Mouse (Mus musculus) MEL (cell line): ENCODE data around the gene Lrrc17. TPM values are rescaled to one million over a fixed set of nuclear protein-coding genes. Genes with fewer than 3 reads are reported as not detected.
"Not testable (repeated sequence)": the region's sequence is repeated elsewhere in the genome, so short reads cannot be mapped to it uniquely, and the experiment has no call there.

Experiments used
- DNase-seq: peaks from one replicate; pipeline ENCODE4 v3.0.0; 2011; ENCODE audit warnings: low read depth, low spot score
- H3K27ac ChIP-seq: 2 replicates; pipeline ENCODE4 v1.5.1; 2012; ENCODE audit warnings: low read depth, mild to moderate bottlenecking, control low read depth, low read length, moderate library complexity; ENCODE audit not compliant: control insufficient read depth
- H3K27me3 ChIP-seq, 2 experiments: fragments of 150-350 bp in 1 of 2; sonication (generic) in 1 of 2; 2 replicates each; pipeline ENCODE4 v1.6.1; 2012; ENCODE audit warnings: low read length in 2 of 2, mild to moderate bottlenecking in 2 of 2, improper control_type of control experiment in 1 of 2, moderate library complexity in 1 of 2; ENCODE audit not compliant: insufficient read depth in 2 of 2, control insufficient read depth in 1 of 2
- H3K36me3 ChIP-seq, 2 experiments: 2 replicates each; pipeline ENCODE4 v1.6.1; 2012 to 2014; ENCODE audit warnings: low read length in 2 of 2, improper control_type of control experiment in 1 of 2, inconsistent platforms in 1 of 2, mild to moderate bottlenecking in 1 of 2; ENCODE audit not compliant: insufficient read depth in 2 of 2, control insufficient read depth in 1 of 2
- H3K4me1 ChIP-seq, 2 experiments: fragments of 150-350 bp in 1 of 2; sonication (generic) in 1 of 2; 2 replicates each; pipeline ENCODE4 v1.6.1; 2012; ENCODE audit warnings: low read length in 2 of 2, improper control_type of control experiment in 1 of 2, mild to moderate bottlenecking in 1 of 2; ENCODE audit not compliant: insufficient read depth in 2 of 2, control insufficient read depth in 1 of 2
- H3K4me3 ChIP-seq, 2 experiments: fragments of 150-350 bp in 1 of 2; sonication (generic) in 1 of 2; 2 replicates each; pipeline ENCODE4 v1.5.1; 2012; ENCODE audit warnings: low read depth in 2 of 2, low read length in 2 of 2, mild to moderate bottlenecking in 2 of 2, moderate library complexity in 2 of 2, control low read depth in 1 of 2, improper control_type of control experiment in 1 of 2; ENCODE audit not compliant: control insufficient read depth in 1 of 2, insufficient read depth in 1 of 2
- H3K79me2 ChIP-seq: 2 replicates; pipeline ENCODE4 v1.6.1; 2012; ENCODE audit warnings: mild to moderate bottlenecking, low read length, moderate library complexity; ENCODE audit not compliant: control insufficient read depth, poor library complexity, insufficient read depth
- H3K9ac ChIP-seq: 2 replicates; pipeline ENCODE4 v1.6.1; 2012; ENCODE audit warnings: low read depth, mild to moderate bottlenecking, control low read depth, low read length, moderate library complexity; ENCODE audit not compliant: control insufficient read depth, poor library complexity, severe bottlenecking
- H3K9me3 ChIP-seq: fragments of 150-350 bp; sonication (generic); replicated peaks from 2 replicates; pipeline ENCODE4 v1.6.1; 2012; ENCODE audit warnings: mild to moderate bottlenecking, low read length, improper control_type of control experiment, moderate library complexity; ENCODE audit not compliant: insufficient read depth
- BHLHE40 ChIP-seq: IDR thresholded peaks from 2 replicates; pipeline ENCODE4 v1.6.1; 2012; ENCODE audit warnings: low read depth, mild to moderate bottlenecking, inconsistent platforms, low read length, improper control_type of control experiment, borderline replicate concordance
- CHD2 ChIP-seq: IDR thresholded peaks from 2 replicates; pipeline ENCODE4 v1.6.1; 2011; ENCODE audit warnings: low read length, improper control_type of control experiment
- EP300 ChIP-seq, 2 experiments: IDR thresholded peaks; 2 replicates each; pipeline ENCODE4 v1.6.1; 2011; ENCODE audit warnings: improper control_type of control experiment in 2 of 2, low read length in 2 of 2, low read depth in 1 of 2, mild to moderate bottlenecking in 1 of 2
- ETS1 ChIP-seq: IDR thresholded peaks from 2 replicates; pipeline ENCODE4 v1.6.1; 2012; ENCODE audit warnings: low read depth, mild to moderate bottlenecking, inconsistent platforms, low read length, improper control_type of control experiment, moderate library complexity
- GABPA ChIP-seq: IDR thresholded peaks from 2 replicates; pipeline ENCODE4 v1.6.1; 2012; ENCODE audit warnings: low read depth, mild to moderate bottlenecking, inconsistent platforms, low read length, improper control_type of control experiment, moderate library complexity
- MYB ChIP-seq: IDR thresholded peaks from 2 replicates; pipeline ENCODE4 v1.6.1; 2011; ENCODE audit warnings: mild to moderate bottlenecking, low read depth, low read length, improper control_type of control experiment
- MYC ChIP-seq: IDR thresholded peaks from 2 replicates; pipeline ENCODE4 v1.6.1; 2011; ENCODE audit warnings: low read depth, mild to moderate bottlenecking, low read length, improper control_type of control experiment, moderate library complexity
- NRF1 ChIP-seq: IDR thresholded peaks from 2 replicates; pipeline ENCODE4 v1.6.1; 2014; ENCODE audit warnings: low read depth, mild to moderate bottlenecking, inconsistent platforms, low read length, improper control_type of control experiment, moderate library complexity; ENCODE audit not compliant: poor library complexity, insufficient read depth, severe bottlenecking
- POLR2A ChIP-seq, 2 experiments: IDR thresholded peaks; 2 replicates each; pipeline ENCODE4 v1.6.1; 2011 to 2012; ENCODE audit warnings: low read length in 2 of 2, mild to moderate bottlenecking in 2 of 2, control low read depth in 1 of 2, improper control_type of control experiment in 1 of 2, low read depth in 1 of 2, moderate library complexity in 1 of 2; ENCODE audit not compliant: control insufficient read depth in 1 of 2, insufficient read depth in 1 of 2, poor library complexity in 1 of 2
- POLR2AphosphoS2 ChIP-seq: IDR thresholded peaks from 2 replicates; pipeline ENCODE4 v1.6.1; 2011; ENCODE audit warnings: low read length, improper control_type of control experiment
- POLR2AphosphoS5 ChIP-seq: IDR thresholded peaks from 2 replicates; pipeline ENCODE4 v1.6.1; 2012; ENCODE audit warnings: low read depth, borderline replicate concordance, mild to moderate bottlenecking, inconsistent platforms, low read length, moderate library complexity, mixed read lengths
- RAD21 ChIP-seq: IDR thresholded peaks from 2 replicates; pipeline ENCODE4 v1.6.1; 2011; ENCODE audit warnings: mild to moderate bottlenecking, low read depth, low read length, improper control_type of control experiment
- SIN3A ChIP-seq: IDR thresholded peaks from 2 replicates; pipeline ENCODE4 v1.6.1; 2012; ENCODE audit warnings: low read length, improper control_type of control experiment, inconsistent platforms
- SMC3 ChIP-seq: IDR thresholded peaks from 2 replicates; pipeline ENCODE4 v1.6.1; 2011; ENCODE audit warnings: low read depth, low read length, improper control_type of control experiment
- TAL1 ChIP-seq: IDR thresholded peaks from 2 replicates; pipeline ENCODE4 v1.6.1; 2012; ENCODE audit warnings: mild to moderate bottlenecking, inconsistent platforms, low read length, moderate library complexity, mixed read lengths
- TBP ChIP-seq: IDR thresholded peaks from 2 replicates; pipeline ENCODE4 v1.8.0; 2011; ENCODE audit warnings: low read depth, low read length, improper control_type of control experiment
- UBTF ChIP-seq: IDR thresholded peaks from 2 replicates; pipeline ENCODE4 v1.6.1; 2012; ENCODE audit warnings: low read depth, mild to moderate bottlenecking, inconsistent platforms, low read length, improper control_type of control experiment, moderate library complexity, borderline replicate concordance; ENCODE audit not compliant: insufficient read depth
- USF2 ChIP-seq, 2 experiments: IDR thresholded peaks; 2 replicates each; pipeline ENCODE4 v1.6.1; 2011 to 2012; ENCODE audit warnings: improper control_type of control experiment in 2 of 2, low read length in 2 of 2, borderline replicate concordance in 1 of 2, inconsistent platforms in 1 of 2, low read depth in 1 of 2, mild to moderate bottlenecking in 1 of 2; ENCODE audit not compliant: insufficient read depth in 1 of 2
- ZC3H11A ChIP-seq: IDR thresholded peaks from 2 replicates; pipeline ENCODE4 v1.6.1; 2012; ENCODE audit warnings: low read depth, mild to moderate bottlenecking, inconsistent platforms, low read length, improper control_type of control experiment
- ZKSCAN1 ChIP-seq: IDR thresholded peaks from 2 replicates; pipeline ENCODE4 v1.6.1; 2012; ENCODE audit warnings: low read depth, mild to moderate bottlenecking, inconsistent platforms, low read length, improper control_type of control experiment, moderate library complexity
- polyA plus RNA-seq, 2 experiments: library from polyadenylated mRNA; stranded (reverse) in 1 of 2; unstranded in 1 of 2; fragments of >175 nt in 1 of 2; fragments of >200 nt in 1 of 2; gene quantifications; 2 replicates each; pipeline versions ENCODE4 v1.2.1 to v1.2.4; 2012; ENCODE audit warnings: low replicate concordance in 2 of 2, low read depth in 1 of 2; ENCODE audit not compliant: insufficient read length in 2 of 2, insufficient read depth in 1 of 2, missing spikeins in 1 of 2
- total RNA-seq: library from RNA; depleted of rRNA; stranded (reverse); fragments of 300-350 nt; gene quantifications from 2 replicates; pipeline ENCODE4 v1.2.3, GENCODE M21; 2012

Lrrc17 gene
- total and polyA plus RNA-seq, 3 experiments = not detected

DNA sequence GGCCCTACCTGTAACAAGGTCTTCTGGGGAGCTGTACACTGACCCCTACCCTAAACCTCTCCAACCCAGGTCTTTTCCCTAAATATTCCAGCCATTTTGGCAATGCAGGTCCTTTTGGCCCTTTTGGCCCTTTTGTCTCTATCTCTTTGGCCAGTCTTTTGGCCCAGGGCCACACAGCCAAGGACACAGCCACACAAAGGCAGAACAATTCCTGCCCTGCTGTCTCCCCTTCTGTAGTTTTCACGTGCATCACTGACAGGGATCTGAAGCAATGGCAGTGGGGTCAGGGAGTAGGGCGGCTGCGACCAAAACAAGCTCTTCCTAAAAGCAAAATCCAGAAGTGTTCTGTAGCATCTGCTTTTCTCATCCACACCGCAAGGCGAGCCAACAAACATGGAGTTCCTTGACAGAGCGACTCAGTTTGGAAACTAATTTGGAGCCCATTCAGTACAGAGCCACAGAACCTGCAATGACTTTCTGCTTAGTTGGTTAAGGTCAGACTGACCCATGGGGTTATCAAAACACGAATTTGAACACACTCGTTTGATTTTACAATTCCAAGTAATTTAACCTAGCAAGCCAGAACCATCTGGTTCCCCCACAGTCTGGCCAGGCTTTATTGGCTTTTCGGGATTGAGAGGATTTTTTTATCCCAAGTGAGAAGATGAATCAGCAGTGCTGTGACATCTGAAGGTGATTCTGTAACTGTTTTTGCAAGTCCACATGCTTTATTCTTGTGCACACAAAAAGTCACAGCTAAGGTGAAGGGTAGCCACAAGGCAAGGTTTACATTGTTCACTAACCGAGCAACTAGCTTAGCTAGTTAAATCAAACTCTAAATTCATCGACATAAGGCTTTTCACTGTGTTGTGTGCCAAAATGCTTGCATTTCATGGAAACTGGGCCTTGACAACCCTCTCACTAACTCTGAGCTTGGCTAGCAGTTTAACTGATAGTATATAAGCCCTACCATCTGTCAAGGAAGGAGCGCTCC lies 65.2 kb downstream of the Lrrc17 start:
- H3K4me3 ChIP-seq = no peak overlapping the region
- H3K9me3 ChIP-seq = no peaks in the 10 kb centered on the region
- H3K9ac ChIP-seq = no peak overlapping the region
- no peaks in the 10 kb centered on the region for H3K4me1 ChIP-seq
- no peak for DNase-seq
- no peaks in the 10 kb centered on the region for H3K79me2 ChIP-seq
- H3K36me3 ChIP-seq = no peaks in the 10 kb centered on the region
- peaks cover 0 to 3% of the 10 kb centered on the region in 2 experiments; a peak in 3 of 4 replicates for H3K27me3 ChIP-seq
- H3K27ac ChIP-seq = no peak overlapping the region
- TF ChIP-seq MYC (no peak), GABPA (no peak), SIN3A (no peak), RAD21 (no peak), ZC3H11A (no peak), POLR2A (IDR thresholded peaks at IDR 0.05; ENCODE audit: control insufficient read depth in 1 of 2, insufficient read depth in 1 of 2, low read depth in 1 of 2, low read length in 2 of 2, poor library complexity in 1 of 2) (no peak), NRF1 (no peak), BHLHE40 (no peak), POLR2AphosphoS5 (no peak), USF2 (IDR thresholded peaks at IDR 0.05; ENCODE audit: borderline replicate concordance in 1 of 2, insufficient read depth in 1 of 2, low read depth in 1 of 2, low read length in 2 of 2) (no peak), MYB (no peak), UBTF (no peak), SMC3 (no peak), POLR2AphosphoS2 (no peak)
- TF ChIP-seq, all 39 proteins: peak for 0

DNA sequence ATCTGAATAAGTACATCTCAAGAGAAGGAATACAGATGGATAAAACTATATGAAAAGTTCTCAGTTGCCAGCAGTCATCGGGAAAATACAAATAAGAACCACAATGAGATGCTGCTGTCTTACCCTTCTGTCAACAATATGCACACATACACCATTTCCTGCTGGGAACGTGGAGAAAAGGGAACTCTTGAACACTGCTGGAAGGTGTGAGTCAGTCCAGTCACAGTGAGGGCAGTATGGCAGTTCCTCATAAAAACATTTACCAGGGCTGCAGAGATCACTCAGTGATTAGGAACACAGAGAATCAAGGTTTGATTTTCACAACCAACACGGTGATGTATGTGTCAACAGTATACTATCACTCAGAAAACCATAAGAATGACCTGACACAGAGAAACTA lies 67.6 kb downstream of the Lrrc17 start:
- no peak overlapping the region for H3K27ac ChIP-seq
- H3K9me3 ChIP-seq = no peaks in the 10 kb centered on the region
- H3K4me3 ChIP-seq = no peak overlapping the region
- TF ChIP-seq ZKSCAN1 = no peak
- TF ChIP-seq TBP = peak; percentile 43; the same call in 1 of the 2 replicates
- no peak for TF ChIP-seq SMC3
- TF ChIP-seq TAL1 = no peak
- no peak for TF ChIP-seq UBTF
- no peak for TF ChIP-seq ETS1
- no peak for TF ChIP-seq EP300 (IDR thresholded peaks at IDR 0.05; ENCODE audit: low read depth in 1 of 2, low read length in 2 of 2)
- no peak for TF ChIP-seq CHD2
- no peaks in the 10 kb centered on the region for H3K79me2 ChIP-seq
- peaks cover 0 to 3% of the 10 kb centered on the region in 2 experiments; a peak in 2 of 4 replicates for H3K27me3 ChIP-seq
- DNase-seq = peak; percentile 38
- no peak overlapping the region for H3K9ac ChIP-seq
- H3K4me1 ChIP-seq = peaks cover 0 to 3% of the 10 kb centered on the region in 2 experiments; a peak in 2 of 4 replicates
- H3K36me3 ChIP-seq = peaks cover 0 to 4% of the 10 kb centered on the region in 2 experiments; a peak in 2 of 4 replicates

DNA sequence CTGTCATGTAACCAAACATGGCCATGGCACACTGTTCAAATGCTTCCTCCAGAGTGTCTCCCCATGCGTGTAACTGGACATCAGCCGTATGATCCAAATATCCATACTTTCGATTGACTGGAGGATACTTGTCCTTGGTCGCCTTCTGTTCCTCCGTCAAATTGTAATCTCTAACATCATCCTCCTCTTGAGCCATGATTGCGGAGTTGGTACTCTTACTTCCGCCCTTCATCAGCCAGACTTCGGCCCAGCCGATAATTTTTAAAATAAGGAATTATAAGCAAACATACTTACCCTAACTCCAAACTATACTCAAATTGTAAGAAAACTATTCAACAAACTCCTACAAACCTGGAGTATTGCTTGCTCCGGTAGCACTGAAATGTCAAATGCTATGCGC lies 70.9 kb downstream of the Lrrc17 start:
- DNase-seq, H3K4me3 ChIP-seq, H3K79me2 ChIP-seq, H3K9ac ChIP-seq, H3K36me3 ChIP-seq, H3K27ac ChIP-seq, H3K27me3 ChIP-seq, H3K9me3 ChIP-seq: not testable (repeated sequence)
- peaks cover 0 to 12% of the 10 kb centered on the region in 2 experiments; a peak in 2 of 4 replicates for H3K4me1 ChIP-seq
